Mouse (Mus musculus): ENCODE measurements around the gene Msi1. TPM values are rescaled to one million over a fixed set of nuclear protein-coding genes. Genes with fewer than 3 reads are reported as not detected.

The Msi1 gene
- 10 to 100 TPM; 50.7 to 53.3 TPM for total RNA-seq (2021)
- long read RNA-seq, transcript Msi1-208 (15 exons, 3,133 nt), result major isoform, 6 of 15 reads
- long read RNA-seq, partial matches to known transcripts, result 3 of 15 reads
- long read RNA-seq, other reads (novel, unspliced or antisense), result 6 of 15 reads

DNA sequence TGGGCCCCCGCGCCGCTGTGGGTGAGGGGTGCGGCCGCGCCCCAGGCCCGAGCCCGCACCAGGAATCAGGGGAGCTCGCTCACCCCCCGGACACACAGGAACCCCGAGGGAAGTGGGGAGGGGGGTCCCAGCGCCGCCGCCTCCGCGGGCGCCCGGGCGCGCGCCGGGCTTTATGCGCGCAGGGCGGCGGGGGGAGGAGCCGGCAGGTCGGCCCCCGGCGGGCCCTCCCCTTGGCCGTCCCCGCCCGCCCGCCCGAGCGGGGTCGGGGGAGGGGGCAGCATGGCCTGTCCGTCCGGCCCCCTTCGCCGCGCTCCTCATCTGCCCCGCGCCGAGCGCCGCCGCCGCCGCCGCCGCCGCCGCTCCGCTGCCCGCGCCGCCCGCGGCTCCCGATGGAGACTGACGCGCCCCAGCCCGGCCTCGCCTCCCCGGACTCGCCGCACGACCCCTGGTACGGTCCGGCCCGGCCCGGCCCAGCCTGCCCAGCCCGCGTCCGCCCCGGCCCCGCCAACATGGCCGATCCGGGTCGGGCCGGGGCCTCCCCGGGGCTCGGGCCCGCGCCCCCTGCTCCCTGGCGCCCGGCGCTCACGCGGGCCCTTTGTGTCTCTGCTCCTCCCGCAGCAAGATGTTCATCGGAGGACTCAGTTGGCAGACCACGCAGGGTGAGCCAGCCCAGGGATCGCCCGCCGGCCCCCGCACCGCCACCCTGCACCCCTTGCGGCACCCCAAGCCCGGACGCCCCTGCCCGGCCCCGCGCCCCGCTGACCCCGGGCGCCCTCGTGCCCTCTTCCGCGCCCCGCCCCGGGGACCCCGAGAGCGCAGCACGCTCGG is at the start of gene Msi1:
Gene Msi1 (plus strand): TSS at position 241 of the 828 bp plus-strand sequence.
- DNase-seq (ENCODE audit: low spot score in 2 of 2), result no peak

DNA sequence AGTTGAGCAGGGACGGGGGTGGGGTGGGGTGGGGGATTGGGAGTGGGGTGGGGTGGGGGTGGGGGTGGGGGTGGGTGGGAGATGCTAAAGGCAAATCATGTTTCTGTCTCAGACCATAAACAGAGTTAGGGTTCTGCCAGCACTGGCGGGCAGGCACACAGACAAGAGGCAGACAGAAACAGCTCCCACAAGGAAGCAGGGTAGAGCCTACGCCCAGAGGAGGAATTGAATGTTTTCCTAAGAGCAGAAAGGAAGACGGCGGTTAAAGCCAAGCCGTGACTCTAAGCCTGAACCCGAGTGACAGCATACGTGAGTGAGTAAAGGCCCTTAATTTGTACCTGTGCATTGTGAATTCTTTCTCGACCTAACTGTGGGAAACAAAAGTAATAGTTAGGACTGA is 37.5 kb upstream of the Msi1 start:
- DNase-seq (ENCODE audit: low spot score in 2 of 2), result no peak

DNA sequence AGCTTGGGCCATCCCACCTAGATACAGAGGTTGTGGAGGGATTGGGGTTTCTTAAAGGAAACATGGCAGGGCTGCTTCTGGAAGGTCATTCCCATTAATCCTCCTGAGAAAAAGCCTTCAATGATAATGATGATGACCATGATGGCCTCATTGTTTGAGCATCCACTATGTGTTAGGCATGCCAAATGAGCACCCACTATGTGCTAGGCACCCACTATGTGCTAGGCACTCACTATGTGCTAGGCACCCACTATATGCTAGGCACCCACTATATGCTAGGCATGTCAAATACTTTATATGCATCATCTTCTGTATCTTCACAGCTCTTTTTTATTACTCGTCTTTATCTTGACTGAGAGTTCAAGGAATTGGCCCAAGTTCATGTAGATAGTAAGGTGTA is 36.4 kb upstream of the Msi1 start:
- no peak for DNase-seq (ENCODE audit: low spot score in 2 of 2)

DNA sequence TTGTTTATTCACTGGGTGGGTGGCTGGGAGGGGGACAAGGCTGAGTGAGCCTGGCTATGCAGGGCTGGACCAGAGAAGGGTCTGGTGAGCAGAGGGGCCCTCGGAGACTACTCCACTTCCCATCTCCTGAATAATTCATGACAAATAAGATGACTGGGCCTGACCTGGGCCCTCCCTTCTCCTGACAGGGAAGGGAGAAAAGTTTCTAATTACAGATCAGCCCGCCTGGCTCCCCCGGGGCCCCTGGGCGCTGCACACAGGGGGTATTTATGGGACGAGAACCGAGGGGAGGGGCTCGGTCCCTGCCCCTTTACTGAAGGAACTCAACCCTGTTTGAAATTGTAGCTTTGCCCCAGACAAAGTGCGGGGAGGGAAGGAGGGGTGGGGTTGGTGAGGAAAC is 35.2 kb upstream of the Msi1 start:
- no peak for DNase-seq (ENCODE audit: low spot score in 2 of 2)

DNA sequence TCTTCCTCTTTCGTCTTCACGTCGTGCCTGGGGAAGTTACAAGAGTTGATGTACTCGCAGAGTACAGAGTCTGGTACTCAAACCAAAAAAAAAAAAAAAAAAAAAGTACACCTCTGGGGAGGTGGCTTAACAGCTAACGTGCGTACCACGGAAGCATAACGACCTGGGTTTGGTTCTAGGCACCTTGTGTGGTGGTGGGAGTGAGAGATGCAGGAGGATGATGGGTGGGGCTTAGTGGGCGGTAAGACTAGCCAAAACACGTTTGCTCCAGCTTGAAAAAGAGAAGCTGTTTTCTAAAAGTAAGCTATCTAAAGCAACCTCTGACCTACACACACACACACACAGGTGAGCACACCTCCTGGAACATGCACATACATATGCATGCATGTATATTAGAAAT is 34.6 kb upstream of the Msi1 start:
- no peak for DNase-seq (ENCODE audit: low spot score in 2 of 2)

DNA sequence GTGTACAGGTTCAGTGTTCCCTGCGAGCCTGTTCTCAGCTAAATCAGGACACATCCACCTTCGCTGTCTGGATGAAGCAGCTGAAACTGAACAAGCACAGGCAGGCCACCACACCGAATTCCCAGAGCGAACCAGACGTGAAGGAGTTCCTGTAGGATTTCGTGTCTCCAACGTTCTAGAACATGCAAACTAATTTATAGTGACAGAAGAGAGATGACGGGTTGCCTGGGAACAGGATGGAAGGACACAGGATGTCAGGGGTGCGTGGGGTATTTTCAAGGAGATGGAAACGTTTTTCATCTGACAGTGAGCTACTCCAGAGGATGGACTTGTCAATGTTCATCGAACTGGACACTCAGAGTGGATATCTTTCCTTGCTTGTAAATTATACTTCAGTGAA is 32.7 kb upstream of the Msi1 start:
- no peak for DNase-seq (ENCODE audit: low spot score in 2 of 2)

DNA sequence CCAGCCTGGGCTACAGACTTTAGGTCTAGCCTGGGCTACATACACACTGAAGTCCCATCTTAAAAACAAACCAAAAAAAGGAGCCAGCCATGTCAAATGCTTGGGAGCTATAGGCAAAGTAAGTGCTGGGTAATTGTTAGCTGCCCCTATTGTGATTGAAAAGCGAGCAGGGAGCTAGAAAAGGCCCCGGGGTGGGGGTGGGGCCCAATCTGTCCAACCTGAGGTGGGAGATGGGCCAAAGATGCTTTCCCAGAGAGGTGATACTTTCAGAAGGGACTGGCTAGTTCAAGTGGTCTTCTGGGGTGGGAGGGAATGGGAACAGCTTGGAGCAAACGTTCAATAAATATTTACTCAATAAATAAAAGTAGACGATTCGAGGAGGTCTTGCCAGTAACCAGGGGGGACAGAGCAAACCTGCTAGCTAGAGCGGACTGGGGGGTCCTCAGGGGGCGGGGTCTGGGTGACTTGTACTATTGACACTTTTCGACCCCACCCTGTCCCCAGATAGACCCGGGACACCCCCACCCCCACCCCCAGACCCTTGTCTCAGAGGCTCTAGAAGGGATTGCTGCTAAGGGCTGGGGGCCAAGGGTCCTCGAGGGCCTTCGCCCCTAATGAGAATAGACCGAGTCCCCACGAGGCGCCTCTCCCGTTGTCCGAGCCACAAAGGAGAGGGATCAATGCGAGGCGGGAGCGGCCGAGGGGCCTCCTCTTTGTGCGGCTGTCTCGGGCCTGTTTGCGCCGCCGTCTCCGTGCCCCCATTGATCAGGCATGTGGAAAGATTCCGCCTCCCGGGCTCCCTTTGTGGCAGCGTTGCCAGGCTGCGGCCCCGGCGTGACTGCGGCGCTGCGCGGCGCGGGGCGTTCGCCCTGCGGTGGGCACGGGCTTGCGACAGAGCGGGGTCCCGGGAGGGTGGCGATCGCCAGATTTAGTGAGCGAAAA is 31.3 kb upstream of the Msi1 start:
- DNase-seq (ENCODE audit: low spot score in 2 of 2), result peak; percentile 32 to 62

DNA sequence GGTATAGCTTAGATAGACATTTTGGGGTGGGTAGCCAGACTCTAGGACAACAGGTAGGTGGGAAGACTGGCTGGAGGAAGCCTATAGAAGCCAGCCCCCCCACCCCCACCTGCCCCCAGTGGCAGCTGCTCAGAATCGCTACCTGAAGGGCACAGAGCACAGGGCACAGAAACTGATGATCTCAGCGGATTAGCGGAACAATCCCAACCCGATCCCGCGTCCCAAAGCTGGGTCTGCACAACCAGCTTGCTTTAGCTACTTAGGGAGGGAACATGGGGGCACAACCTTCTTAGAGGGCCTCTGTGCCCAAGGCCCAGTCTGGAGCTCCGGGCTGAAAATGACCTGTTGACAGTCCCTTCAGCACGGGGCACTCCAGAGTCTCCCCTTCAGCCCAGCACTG is 27.3 kb upstream of the Msi1 start:
- no peak for DNase-seq (ENCODE audit: low spot score in 2 of 2)

DNA sequence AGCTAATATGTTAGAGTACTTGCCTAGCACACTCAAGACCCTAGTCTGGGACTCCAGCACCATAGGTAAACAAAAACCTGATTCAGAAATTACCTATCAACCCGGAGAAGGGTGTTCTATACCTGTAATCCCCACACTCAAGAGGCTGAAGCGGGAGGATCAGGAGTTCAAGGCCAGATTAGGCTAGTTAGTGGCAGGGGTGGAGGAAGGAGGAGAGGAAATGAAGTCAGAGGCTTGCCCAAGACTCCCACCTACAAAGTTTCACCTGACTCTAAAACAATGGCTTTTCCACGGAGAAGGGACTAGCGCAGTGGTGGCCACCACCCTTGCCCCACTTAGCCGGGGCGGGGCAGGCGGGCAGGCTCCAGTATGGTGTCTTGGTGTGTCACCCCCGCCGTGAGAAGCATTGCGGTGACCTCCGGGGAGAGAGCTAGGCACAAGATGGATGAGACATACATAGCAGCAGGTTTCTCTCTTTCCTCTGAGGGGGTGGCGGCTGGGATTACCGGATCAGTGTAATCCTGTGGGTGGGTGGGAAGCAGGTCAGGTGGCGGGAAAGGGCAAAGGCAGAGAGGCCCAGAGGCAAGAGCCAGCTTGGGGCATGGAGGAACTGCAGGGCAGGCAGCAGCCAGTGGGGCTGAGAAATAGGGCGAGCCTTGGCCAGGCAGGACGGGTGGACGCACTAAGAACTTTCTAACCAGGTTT is 25.8 kb upstream of the Msi1 start:
- DNase-seq (ENCODE audit: low spot score in 2 of 2), result no peak

DNA sequence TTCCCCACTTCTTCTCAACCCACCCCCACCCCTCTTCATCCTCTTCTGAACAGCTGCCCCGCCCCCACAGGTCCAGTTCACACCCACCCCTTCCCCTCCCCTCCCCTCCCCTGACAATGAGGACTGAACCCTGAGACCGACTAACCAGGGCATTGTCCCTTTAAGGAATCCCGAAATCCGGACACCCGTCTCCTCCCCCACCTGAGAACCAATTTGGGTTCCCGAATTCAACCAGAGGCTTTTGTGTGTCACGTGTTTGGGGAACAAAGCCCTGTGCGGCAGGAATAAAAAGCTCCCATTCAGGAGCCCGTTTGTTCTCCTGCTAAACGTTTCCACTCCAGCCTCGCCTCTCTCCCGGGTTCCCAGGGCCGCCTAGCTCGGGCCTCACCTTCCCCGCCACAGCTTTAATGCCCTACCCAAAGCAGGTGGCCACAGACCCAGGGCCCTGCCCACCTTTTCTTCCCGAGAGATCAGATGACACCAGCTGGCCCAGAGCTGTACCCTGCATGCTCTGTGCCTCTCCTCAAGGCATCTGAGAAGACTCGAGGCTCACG is 25.1 kb upstream of the Msi1 start:
- peak in 1 of 2 experiments; percentile 24 for DNase-seq (ENCODE audit: low spot score in 2 of 2)

DNA sequence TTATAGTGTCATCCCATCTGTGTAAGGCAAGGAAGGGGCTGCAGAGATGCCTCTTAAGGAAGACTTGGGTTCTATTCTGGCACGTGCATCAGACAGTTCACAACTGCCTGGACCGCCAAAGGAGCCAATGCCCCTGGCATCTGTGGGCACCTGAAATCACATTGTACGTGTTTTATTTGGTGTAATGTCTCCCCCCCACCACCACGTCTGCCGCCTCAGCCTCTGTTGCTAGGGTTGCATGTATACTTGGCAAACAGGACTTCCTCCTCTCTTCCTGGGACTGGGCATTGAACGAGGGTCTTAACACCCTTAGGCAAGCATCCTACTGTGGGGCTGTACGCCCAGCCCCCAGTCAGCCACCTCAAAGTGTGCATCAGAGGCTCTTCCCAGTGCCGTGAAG is 24.2 kb upstream of the Msi1 start:
- DNase-seq (ENCODE audit: low spot score in 2 of 2), result no peak

DNA sequence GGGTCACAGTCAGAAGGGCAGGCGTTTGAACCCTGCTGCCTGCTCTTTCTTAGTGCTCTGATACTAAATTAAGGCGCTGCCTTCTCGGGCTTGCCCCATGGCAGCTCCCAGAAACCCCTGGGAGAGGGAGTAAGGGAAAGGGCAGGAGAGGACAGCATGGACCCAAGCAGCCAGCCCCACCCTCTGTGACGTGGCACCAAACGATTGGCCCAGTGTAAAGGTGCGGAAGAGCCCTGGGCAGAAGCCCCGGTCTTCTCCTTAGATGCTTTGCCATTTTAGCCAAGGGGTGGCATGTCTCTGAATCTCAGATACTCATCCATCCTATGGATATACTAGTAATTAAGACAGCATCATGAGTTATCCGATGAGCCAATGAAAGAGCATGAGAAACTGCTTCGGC is 21.3 kb upstream of the Msi1 start:
- no peak for DNase-seq (ENCODE audit: low spot score in 2 of 2)

DNA sequence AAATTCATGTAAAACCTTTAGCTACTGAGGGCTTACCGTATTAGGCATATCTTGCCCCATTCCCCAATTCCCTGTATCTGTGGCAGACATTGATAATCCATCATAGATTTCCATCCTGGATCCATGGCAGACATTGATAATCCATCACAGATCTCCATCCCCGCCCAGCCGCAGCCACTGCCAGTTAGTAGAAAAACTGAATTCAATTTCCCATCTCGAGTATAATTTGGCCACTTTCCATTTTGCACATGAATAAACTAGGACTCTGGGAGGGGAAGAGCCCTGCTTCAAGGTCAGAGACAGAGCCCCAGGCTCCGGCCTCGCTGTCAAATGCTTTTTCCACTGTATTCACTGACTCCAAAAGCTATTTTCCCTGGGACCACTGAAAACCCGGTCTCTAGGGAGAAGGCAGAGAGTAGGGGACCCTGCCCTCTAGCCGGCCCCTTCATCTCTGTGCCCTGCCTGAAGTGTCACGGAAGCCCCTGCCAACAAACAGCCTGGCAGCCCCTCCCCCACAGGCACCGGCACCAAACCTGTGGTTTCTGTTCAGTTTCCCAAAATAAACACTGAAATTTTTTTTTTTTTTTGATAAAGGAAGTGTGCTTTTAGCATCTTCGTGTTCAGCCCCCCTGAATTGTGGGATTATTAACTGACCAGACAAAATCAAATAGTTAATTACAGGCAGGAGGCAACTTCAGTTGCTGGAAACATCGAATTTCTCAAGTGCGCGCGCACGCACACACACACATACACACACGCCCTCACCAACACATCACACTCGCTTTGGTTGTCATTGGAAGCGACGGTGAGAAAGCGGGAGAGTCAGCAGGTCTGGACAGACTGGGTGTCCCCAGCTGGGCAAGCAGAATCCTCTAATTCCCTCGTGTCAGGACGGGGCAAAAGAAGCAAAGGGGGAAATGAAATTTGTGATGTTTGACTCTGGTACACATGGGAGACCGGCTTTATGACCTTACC is 14.0 kb upstream of the Msi1 start:
- DNase-seq (ENCODE audit: low spot score in 2 of 2), result no peak

DNA sequence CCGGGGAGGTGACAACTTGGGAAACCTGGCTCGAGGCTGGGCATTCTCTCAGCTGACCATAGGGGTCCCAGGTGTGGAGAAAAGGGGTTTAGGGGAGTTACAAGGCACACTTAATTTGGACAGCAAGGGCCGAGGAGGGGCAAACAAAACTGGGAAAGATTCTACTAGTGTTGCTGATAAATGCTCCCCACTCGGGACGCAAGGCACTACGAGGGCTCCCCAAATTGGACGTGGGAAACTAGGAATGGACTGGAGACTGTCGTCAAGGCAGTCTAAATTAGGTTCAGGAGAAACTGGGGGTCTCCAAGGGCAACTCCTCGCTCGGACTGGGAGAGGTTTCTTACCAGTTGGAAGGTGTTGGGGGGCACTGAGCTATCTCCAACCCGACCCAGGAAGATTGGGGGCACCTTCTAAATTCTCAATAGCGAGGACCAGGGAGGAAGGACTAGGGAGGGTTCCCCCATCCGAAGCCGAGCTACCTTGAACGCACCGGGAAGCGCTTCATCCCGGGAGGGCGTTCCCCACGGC is 504 bp upstream of the Msi1 start:
- DNase-seq (ENCODE audit: low spot score in 2 of 2), result no peak

DNA sequence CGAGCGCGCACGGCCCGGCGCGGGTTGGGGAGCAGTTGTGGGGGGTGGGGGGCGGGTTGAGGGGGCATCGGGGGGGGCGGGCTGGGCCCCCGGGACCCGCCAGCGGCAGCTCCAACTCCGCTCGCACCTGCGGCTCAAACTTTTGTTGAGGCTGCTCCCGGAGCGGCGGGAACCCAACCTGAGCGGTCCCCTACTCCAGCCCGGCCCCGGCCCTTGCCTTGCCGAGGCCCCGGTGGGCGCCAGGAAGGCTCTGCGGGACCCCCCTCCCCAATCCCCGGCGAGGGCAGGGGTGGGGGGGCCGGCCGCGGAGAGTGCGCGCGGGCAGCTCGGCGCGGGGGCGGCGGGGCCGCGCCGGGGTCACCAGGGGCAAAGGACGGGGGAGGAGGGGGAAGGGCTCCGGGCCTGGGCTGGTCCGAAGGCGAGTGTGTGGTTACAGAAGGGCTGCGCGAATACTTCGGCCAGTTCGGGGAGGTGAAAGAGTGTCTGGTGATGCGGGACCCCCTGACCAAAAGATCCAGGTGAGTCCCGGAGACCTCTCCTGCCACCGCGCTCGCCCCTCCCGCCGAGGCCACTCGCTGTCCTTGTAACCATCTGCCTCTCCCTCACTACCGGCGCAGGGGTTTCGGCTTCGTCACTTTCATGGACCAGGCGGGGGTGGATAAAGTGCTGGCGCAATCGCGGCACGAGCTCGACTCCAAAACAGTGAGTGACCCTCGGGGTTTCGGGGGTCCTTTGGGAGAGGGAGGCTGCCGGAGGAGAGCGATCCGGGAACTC is 975 bp downstream of the Msi1 start:
- no peak for DNase-seq (ENCODE audit: low spot score in 2 of 2)

DNA sequence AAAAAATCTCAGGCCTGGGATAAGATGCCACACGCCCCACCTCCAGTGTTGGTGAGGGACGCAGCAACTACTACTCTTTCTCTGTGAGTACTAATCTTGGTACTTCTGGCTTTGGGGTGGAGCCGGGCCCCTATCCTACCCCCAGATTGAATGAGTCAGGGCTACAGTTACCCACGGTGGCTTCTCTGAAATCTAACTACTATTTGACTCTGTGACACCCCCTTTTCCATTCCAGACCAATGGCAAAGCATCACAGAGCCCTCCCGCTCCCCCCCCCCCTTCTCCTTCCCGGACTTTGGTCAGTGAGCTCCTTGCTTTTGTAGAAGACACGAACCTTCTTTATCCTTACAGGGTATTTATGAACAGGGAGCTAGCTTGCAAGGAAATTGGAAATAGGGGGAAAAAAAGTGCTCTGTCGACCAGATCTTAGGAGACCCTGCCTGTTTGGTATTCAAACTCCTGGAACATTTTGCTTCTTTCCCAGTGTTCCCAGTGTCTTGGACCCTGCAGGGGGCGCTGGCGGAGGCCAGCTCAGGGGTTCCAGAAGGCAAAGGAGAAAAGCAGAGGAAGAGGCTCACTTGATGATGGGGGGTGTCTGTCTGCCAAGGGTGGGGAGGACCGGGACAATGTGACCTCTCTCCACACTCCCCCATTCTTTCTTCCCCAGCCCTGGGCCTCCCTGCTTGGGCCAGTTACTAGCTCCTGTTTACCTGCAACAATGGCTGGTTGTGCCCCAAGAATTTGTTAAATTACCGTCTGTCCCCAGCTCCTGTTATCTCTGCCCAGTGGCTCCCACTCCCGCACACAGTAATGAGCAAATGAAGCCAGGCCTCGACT is 1.9 kb downstream of the Msi1 start:
- DNase-seq (ENCODE audit: low spot score in 2 of 2), result peak in 1 of 2 experiments; percentile 38

DNA sequence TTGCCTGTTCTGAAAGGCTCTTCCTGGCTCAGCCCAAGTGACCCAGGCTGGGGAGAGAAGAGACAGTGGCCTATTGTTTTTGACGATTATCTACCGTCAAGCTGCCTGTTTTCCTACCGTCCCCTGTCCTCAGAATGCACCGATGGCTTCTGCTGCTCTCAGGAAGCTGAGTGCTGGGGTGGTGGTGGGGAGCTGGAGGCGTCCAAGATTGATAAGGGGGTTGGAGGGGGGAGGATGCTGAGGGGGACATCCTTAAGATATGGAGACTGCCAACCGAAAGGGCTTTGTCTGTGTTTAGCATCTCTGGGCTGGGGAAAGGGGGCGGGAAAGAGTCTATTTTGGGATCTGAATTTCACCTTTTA is 2.5 kb downstream of the Msi1 start:
- DNase-seq (ENCODE audit: low spot score in 2 of 2), result no peak

DNA sequence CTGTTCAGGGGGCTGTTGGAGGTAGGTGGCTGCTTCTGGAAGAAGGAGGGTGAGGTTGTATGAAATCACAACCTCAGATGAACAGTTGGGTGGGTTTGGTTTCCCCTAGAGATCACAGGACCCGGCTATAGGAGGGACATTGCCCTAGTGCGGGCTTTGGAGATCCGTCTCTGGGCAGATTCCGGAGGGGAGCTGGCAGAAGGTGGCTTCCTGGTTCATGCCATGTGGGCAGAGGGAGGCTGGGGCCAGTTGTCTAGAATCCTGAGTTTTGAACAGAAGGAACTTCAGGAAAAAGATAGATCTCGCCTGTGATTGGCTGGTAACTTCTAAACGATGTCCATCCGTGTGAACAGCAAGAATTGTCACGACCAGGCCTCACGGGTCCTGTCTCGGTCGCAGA is 3.0 kb downstream of the Msi1 start:
- DNase-seq (ENCODE audit: low spot score in 2 of 2), result no peak
